Mouse (Mus musculus) regulatory T cell (primary cell): ENCODE measurements around the gene Pcp4l1.
"Not testable (repeated sequence)": the region's sequence is repeated elsewhere in the genome, so short reads cannot be mapped to it uniquely, and the experiment has no call there.

Experiments
- in situ Hi-C: fragments of 300-600 bp; cut with MboI, MseI; formaldehyde crosslinking; loops from one replicate; pipeline ENCODE4 v1.15.1; 2025; ENCODE audit warnings: high pct_unique_total_duplicates

Pcp4l1 gene

DNA sequence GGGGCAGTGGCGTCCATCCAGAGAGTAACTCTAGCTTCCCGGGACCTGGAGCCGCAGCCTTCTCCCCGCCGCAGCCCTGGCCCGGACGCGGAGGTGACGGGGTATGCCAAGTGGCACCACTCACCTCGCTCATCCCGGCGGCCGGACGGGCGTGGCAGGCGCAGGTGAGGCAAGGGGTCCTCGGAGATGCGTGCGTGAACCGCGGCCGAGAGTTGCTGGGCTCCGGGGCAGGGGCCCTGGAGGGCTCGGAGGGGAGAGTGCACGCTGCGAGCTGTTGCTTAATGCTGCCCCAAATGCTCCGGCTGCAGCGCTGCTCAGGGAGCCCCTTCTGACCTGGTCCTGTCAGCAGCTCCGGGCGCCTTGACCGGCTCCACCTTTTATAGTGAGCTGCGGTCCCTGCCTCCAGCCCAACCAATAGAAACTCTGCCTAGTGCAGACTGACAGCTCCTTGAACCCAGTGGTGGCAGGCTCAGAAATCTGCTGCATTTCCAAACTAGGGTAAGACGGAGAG is at the start of gene Pcp4l1:
Gene Pcp4l1, minus strand, starts transcription at position 382 of the 511 bp plus-strand sequence.
- in situ Hi-C loops, result no loop called here

DNA sequence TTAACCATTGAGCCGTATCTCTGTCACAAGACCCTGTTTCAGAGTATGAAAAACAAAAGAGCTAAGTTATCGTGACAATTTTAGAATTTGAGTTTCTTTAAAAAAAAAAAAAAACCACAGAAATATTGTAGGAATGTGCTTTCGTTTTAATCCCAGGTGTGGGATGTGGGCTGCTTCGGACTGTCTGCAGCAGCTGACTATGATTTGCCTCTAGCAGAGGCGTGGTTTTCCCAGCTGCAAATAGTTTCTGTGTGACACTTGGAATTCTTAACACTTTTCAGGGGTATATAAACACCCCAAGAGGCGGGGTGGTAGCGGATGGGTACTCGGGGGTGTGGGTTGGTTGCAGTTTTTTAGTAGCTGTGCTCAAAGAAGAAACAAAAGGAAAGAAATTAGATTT is 49.3 kb upstream of the Pcp4l1 start:
- in situ Hi-C loops, result no loop called here

- in situ Hi-C loops, result not testable (repeated sequence)
Measured at GRCm38 (mm10) chr1:171241952-171242351, 45.9 kb upstream of the Pcp4l1 start.

DNA sequence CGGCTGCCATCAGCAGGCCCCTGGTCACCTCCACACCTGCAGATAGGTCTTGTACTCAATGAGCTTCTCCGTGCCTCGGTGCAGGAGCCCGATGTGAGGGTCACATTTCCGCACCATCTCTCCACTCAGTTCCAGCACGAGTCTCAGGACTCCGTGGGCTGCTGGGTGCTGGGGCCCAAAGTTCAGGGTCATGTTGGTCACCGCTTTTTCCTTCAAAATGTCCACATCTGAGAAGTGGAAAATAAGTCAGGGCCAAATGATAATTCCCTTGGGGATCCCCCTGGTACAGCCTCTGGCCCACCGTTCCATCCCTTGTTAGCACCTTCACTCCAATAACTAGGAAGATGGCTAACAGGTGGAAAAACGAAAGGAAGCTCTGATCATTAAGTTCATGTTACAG is 44.8 kb upstream of the Pcp4l1 start:
- in situ Hi-C loops, result no loop called here

- in situ Hi-C loops, result no loop called here
Measured at GRCm38 (mm10) chr1:171239992-171240744, 44.1 kb upstream of the Pcp4l1 start.

GRCm38 (mm10) chr1:171238463-171238862 is 42.4 kb upstream of the Pcp4l1 start:
- in situ Hi-C loops, result no loop called here

DNA sequence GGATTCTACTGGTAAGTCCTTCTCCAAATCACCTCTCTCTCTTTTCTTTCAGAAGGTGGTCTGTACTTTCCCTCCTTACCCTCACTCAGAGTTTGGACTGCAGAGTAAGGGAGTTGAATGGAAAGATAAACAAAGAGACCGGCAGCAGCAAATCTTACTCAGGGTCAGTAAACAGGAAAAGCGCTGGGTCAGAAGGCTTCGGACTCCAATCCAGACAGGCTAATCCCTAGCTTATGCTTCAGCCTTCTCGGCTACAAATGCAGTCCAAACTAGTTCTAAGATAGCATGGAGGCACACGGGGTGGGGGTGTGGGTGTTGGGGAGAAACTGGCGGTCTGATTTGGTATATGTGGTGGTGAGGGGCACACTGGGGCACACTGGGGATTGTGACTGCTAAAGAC is 41.4 kb upstream of the Pcp4l1 start:
- in situ Hi-C loops, result no loop called here

DNA sequence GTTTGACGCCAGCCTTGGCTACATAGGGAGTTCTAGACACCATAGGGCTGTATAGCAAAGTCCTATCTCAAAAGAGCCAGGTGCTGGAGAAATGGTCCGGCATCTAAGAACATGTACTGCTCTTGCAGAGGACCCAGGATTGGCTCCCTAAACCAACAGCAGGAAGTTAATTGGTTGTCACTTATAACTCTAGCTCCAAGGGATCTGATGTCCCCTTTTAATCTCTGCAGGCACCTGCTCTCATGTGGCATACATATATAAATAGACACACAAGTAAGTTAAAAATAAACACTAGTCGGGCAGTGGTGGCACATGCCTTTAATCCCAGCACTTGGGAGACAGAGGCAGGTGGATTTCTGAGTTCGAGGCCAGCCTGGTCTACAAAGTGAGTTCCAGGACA is 39.7 kb upstream of the Pcp4l1 start:
- in situ Hi-C loops, result no loop called here

DNA sequence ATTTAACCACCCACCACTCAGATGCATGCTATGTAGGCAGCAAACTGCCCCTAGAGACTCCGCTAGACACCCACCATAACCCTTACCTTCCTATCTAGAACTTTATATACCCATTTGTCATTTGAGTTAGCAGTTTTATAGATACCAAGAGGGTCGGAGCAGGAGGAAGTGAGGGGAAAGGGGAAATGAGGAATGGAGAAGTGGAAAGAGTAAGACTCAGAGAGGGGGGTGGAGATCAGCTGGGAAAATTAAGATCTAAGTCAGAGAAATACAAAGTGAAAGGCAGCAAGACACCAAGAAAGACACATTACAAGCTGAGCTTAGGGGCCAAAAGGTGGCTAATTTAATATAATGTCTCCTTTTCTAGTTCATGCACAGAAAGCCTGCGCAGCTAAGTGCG is 38.5 kb upstream of the Pcp4l1 start:
- in situ Hi-C loops, result no loop called here

- in situ Hi-C loops, result no loop called here
Measured at GRCm38 (mm10) chr1:171234126-171234525, 38.1 kb upstream of the Pcp4l1 start, which contains the start of gene Fcer1g. Gene Fcer1g (minus strand): TSS chr1:171234365.

DNA sequence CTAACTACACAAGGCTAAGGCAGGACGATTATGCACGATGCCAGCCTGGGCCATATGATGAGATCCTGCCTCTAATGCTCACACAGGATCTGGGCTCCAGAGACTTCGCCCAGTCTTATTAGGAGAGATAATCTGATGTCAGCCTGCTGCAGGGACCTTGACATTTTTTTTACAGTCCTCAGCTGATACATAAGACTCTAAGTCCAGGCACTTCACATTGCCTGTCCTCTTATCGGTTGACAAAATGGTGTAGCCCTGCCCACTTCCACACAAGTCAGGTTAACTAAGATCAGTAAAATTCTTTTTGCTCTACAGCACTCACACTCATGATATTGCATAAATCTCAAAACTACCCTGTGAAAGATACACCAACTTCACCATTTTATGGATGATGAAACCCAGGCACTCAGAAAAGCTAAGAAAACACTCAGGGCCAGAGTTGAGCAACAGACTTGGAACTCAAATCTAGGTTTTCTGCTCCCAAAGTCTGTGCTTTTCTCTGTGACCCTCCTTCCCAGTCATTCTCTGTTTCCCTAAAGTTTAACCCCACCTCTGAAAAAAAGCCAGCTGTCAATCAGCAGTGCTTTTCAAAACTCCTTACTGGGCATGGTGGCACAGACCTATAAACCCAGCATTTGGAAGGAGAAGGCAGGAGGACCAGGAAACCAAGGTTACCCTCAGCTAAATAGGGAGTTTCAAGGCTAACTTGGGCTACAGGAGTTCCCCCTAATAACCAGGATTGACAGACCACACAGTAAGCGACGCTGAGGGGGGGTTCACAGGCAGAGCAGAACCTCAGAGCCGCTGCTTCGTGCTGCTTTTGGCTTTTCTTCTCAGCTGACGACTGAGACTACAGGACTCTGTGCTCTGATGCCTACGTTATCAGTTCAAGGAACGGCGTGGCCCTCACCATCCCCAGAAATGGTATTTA is 37.0 kb upstream of the Pcp4l1 start:
- in situ Hi-C loops, result no loop called here

DNA sequence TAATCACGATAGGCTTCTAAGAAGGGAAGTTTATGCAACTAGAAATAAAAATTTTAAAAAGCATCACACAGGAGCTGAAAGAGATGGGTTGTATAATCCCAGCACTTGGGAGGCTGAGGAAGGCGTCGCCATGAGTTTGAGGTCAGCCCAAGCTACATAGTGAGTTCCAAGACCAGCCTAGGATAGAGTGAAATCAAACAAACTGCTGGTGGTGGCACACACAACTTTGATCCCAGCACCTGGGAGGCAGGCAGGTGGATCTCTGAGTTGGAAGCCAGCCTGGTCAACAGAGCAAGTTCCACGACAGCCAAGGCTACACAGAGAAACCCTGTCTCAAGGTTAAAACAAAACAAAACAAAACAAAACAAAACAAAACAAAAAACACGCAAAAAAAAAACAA is 36.3 kb upstream of the Pcp4l1 start:
- in situ Hi-C loops, result no loop called here

- in situ Hi-C loops, result no loop called here
Measured at GRCm38 (mm10) chr1:171231844-171232243, 35.8 kb upstream of the Pcp4l1 start.

GRCm38 (mm10) chr1:171230215-171230614 is 34.1 kb upstream of the Pcp4l1 start:
- in situ Hi-C loops, result no loop called here

DNA sequence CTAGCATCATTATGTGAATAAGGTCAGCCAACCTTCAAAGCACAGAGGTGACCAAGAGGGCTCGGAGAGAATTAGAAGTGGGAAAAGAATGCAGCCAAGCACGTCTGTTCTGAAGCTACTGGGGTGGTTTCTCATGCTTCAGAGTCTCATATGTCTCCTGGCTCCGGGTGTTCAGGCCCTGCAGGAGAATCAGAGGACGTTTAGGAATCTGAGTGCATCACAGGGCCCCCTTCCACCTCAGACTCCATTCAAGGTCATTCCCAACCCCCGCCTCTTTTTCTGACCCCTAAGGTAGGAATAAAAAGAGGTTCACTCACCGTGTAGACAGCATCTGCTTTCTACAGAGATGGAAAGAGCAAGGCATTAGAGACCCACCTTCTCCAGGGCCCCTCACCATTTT is 33.7 kb upstream of the Pcp4l1 start:
- in situ Hi-C loops, result no loop called here

- in situ Hi-C loops, result no loop called here
Measured at GRCm38 (mm10) chr1:171227879-171228278, 31.8 kb upstream of the Pcp4l1 start.

DNA sequence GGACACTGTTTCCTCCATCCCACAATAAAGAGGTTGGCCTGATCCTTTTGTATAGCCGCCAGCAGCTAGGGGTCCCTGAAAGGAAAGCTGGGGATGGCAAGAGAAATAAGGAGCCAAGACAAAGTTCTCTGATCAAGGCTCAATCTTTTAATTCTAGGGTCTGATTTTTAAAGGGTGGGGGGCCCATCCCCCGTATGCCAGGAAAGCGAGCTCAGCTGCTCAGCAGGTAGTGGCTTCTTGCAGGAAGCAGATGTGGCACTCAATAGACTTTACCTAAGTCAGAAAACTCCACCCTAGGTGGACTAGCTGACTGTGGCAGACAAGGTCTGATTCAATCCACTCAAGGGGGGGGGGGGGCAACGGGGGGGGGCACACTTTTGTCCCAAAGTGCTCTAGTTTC is 30.7 kb upstream of the Pcp4l1 start:
- in situ Hi-C loops, result no loop called here

- in situ Hi-C loops, result loop anchor here (5.0 kb wide), 1 partner anchor 103 kb away; no protein-coding TSS in a partner anchor
Measured at GRCm38 (mm10) chr1:171224857-171225256, 28.8 kb upstream of the Pcp4l1 start, which contains the start of gene Apoa2. Gene Apoa2 (plus strand): TSS chr1:171225054.

- in situ Hi-C loops, result loop anchor here (5.0 kb wide), 1 partner anchor 101 kb away; no protein-coding TSS in a partner anchor
Measured at GRCm38 (mm10) chr1:171223796-171224195, 27.7 kb upstream of the Pcp4l1 start.

DNA sequence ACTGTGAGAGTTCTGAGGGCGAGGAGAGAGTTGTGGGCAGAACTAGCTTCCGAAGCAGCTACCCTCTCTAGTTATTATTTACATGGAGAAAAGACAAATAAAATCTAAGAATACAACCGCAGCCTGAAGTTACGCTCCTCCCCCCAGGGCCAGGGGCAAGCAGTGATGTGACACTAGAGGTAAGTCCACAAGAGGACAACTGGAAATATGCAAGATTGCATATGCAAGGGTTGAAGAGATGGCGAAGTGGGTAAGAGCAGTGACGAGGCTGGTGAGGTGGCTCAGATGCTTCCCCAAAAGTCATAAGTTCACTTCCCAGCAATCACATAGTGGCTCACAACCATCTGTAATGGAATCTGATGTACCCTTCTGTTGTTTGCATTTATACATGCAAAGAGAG is 27.1 kb upstream of the Pcp4l1 start:
- in situ Hi-C loops, result loop anchor here (5.0 kb wide), 1 partner anchor 101 kb away; no protein-coding TSS in a partner anchor

- in situ Hi-C loops, result loop anchor here (5.0 kb wide), 1 partner anchor 100 kb away; no protein-coding TSS in a partner anchor
Measured at GRCm38 (mm10) chr1:171222238-171223155, 26.4 kb upstream of the Pcp4l1 start, which contains the start of gene Tomm40l. Gene Tomm40l (minus strand): TSS chr1:171222514.
